Mouse (Mus musculus): ENCODE results near the gene Rbms2.

Gene Rbms2

GRCm38 (mm10) chr10:128179989-128180388 lies at the start of gene Rbms2:
TSS of gene Rbms2 (minus strand) at chr10:128180297.
- in situ Hi-C loops (cut with MboI; ENCODE audit: unreplicated experiment in 2 of 2) = loop anchor here (25.0 kb wide), 2 partner anchors 518 to 543 kb away; partner anchors contain the start of genes Nab2 (in 1 of the 2), Nemp1 (in 1 of the 2) and Stat6 (in 1 of the 2)

- in situ Hi-C loops (cut with MboI; ENCODE audit: unreplicated experiment in 2 of 2) = no loop called here
Observed at GRCm38 (mm10) chr10:128228009-128228408, 47.9 kb upstream of the Rbms2 start.

GRCm38 (mm10) chr10:128227592-128227991 lies 47.5 kb upstream of the Rbms2 start:
- in situ Hi-C loops (cut with MboI; ENCODE audit: unreplicated experiment in 2 of 2) = no loop called here

- in situ Hi-C loops (cut with MboI; ENCODE audit: unreplicated experiment in 2 of 2) = no loop called here
Observed at GRCm38 (mm10) chr10:128225538-128225937, 45.4 kb upstream of the Rbms2 start, which contains the start of gene Mip. TSS of gene Mip (plus strand) at chr10:128225838.

- in situ Hi-C loops (cut with MboI; ENCODE audit: unreplicated experiment in 2 of 2) = no loop called here
Observed at GRCm38 (mm10) chr10:128225064-128225463, 45.0 kb upstream of the Rbms2 start.

- in situ Hi-C loops (cut with MboI; ENCODE audit: unreplicated experiment in 2 of 2) = no loop called here
Observed at GRCm38 (mm10) chr10:128221533-128222286, 41.6 kb upstream of the Rbms2 start.

GRCm38 (mm10) chr10:128218387-128219117 lies 38.5 kb upstream of the Rbms2 start:
- in situ Hi-C loops (cut with MboI; ENCODE audit: unreplicated experiment in 2 of 2) = loop anchor here in 1 of 2 experiments (10.0 kb wide), 1 partner anchor 236 kb away; the partner anchor contains the start of gene Smarcc2

GRCm38 (mm10) chr10:128214981-128215380 lies 34.9 kb upstream of the Rbms2 start:
- in situ Hi-C loops (cut with MboI; ENCODE audit: unreplicated experiment in 2 of 2) = loop anchor here (5.0 to 10.0 kb wide), 3 partner anchors 67 to 240 kb away; partner anchors contain the start of gene Smarcc2 (in 1 of the 2)

GRCm38 (mm10) chr10:128214112-128214511 lies 34.0 kb upstream of the Rbms2 start:
- in situ Hi-C loops (cut with MboI; ENCODE audit: unreplicated experiment in 2 of 2) = loop anchor here (5.0 to 10.0 kb wide), 3 partner anchors 68 to 241 kb away; partner anchors contain the start of gene Smarcc2 (in 1 of the 2)

- in situ Hi-C loops (cut with MboI; ENCODE audit: unreplicated experiment in 2 of 2) = loop anchor here (5.0 to 10.0 kb wide), 3 partner anchors 69 to 242 kb away; partner anchors contain the start of gene Smarcc2 (in 1 of the 2)
Observed at GRCm38 (mm10) chr10:128212871-128213323, 32.8 kb upstream of the Rbms2 start.

- in situ Hi-C loops (cut with MboI; ENCODE audit: unreplicated experiment in 2 of 2) = loop anchor here (5.0 to 10.0 kb wide), 3 partner anchors 70 to 243 kb away; partner anchors contain the start of gene Smarcc2 (in 1 of the 2)
Observed at GRCm38 (mm10) chr10:128212148-128212547, 32.1 kb upstream of the Rbms2 start.

- in situ Hi-C loops (cut with MboI; ENCODE audit: unreplicated experiment in 2 of 2) = loop anchor here (5.0 to 10.0 kb wide), 3 partner anchors 71 to 243 kb away; partner anchors contain the start of gene Smarcc2 (in 1 of the 2)
Observed at GRCm38 (mm10) chr10:128211390-128212108, 31.5 kb upstream of the Rbms2 start, which contains the start of gene Spryd4. TSS of gene Spryd4 (minus strand) at chr10:128211807.

- in situ Hi-C loops (cut with MboI; ENCODE audit: unreplicated experiment in 2 of 2) = loop anchor here (5.0 to 10.0 kb wide), 3 partner anchors 71 to 244 kb away; partner anchors contain the start of gene Smarcc2 (in 1 of the 2)
Observed at GRCm38 (mm10) chr10:128210954-128211353, 30.9 kb upstream of the Rbms2 start.

GRCm38 (mm10) chr10:128210131-128210530 lies 30.0 kb upstream of the Rbms2 start:
- in situ Hi-C loops (cut with MboI; ENCODE audit: unreplicated experiment in 2 of 2) = loop anchor here (5.0 to 10.0 kb wide), 3 partner anchors 72 to 245 kb away; partner anchors contain the start of gene Smarcc2 (in 1 of the 2)

GRCm38 (mm10) chr10:128209311-128210009 lies 29.4 kb upstream of the Rbms2 start:
- in situ Hi-C loops (cut with MboI; ENCODE audit: unreplicated experiment in 2 of 2) = loop anchor here (5.0 to 10.0 kb wide), 3 partner anchors 73 to 245 kb away; partner anchors contain the start of gene Smarcc2 (in 1 of the 2)

GRCm38 (mm10) chr10:128208326-128208725 lies 28.2 kb upstream of the Rbms2 start:
- in situ Hi-C loops (cut with MboI; ENCODE audit: unreplicated experiment in 2 of 2) = no loop called here

- in situ Hi-C loops (cut with MboI; ENCODE audit: unreplicated experiment in 2 of 2) = no loop called here
Observed at GRCm38 (mm10) chr10:128204941-128205340, 24.8 kb upstream of the Rbms2 start.

- in situ Hi-C loops (cut with MboI; ENCODE audit: unreplicated experiment in 2 of 2) = no loop called here
Observed at GRCm38 (mm10) chr10:128201856-128202255, 21.8 kb upstream of the Rbms2 start.
